ENCODE assay signal across 8 mouse cellular contexts in the genomic region with DNA sequence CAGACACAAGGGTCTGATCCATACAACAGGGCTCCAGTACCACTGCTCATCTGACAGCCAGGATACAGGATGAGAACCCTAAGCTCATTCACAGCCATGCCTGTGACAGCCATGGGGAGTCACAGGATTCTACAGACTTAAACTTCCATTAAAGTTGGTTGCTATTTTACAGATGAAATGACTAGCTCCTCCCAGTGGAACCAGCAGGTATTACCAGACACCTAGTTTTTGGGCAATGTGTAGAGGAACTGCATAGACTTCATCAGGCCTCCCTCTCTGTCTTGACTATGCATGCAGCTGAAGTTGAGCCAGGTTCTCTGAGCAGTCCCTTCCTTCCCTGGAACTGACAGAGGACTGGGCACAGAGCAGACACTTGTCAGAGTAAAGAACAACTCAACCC. TPM values are rescaled to one million over a fixed set of nuclear protein-coding genes. Genes with fewer than 3 reads are reported as not detected.
DNase-seq lines count a peak whose midpoint lies in the region; TF ChIP-seq lines count a peak whose summit lies in the region.

No protein-coding gene starts in this region.

- no peak overlapping the region for H3K4me2 ChIP-seq in CH12.LX (ENCODE audit: insufficient read depth, low read depth, poor library complexity, severe bottlenecking)

- peak; percentile 43 for DNase-seq in layer of hippocampus, adult 11-12 months (ENCODE audit: low spot score)
- DNase-seq in layer of hippocampus, adult 9-10 months (ENCODE audit: low spot score), result no peak
- peak; percentile 31 for DNase-seq in CH12.LX (ENCODE audit: extremely low read depth)
- peak; percentile 20 for DNase-seq in T-cell, adult 2 months (ENCODE audit: low spot score)
- DNase-seq in lung, postnatal 25 days (ENCODE audit: low spot score), result peak; percentile 34
- DNase-seq in frontal cortex, postnatal 25 days (ENCODE audit: low spot score in 2 of 2), result no peak
- no peak for DNase-seq in gastrocnemius, postnatal 36 days
- DNase-seq in ovary, postnatal 14 days (ENCODE audit: low spot score), result no peak

- no peak overlapping the region for H3K9ac ChIP-seq in CH12.LX (ENCODE audit: insufficient read depth, low read depth)

- TF ChIP-seq POLR2A in CH12.LX (IDR thresholded peaks at IDR 0.05; ENCODE audit: low read depth, low read length), result no peak

- peaks cover 74 to 92% of the 10 kb centered on the region in 2 experiments for H3K36me3 ChIP-seq in CH12.LX (replicated peaks in 1 of 2; ENCODE audit: control insufficient read depth in 1 of 2, insufficient read depth in 1 of 2, low read length in 1 of 2)

- peaks cover 0 to 2% of the 10 kb centered on the region in 2 experiments; a peak in 2 of 4 replicates for H3K4me1 ChIP-seq in CH12.LX (ENCODE audit: control insufficient read depth in 1 of 2, insufficient read depth in 2 of 2)

- in situ Hi-C loops in CH12.LX (cut with MboI; ENCODE audit: low pct_ligation_motif_present, low pct_unique_long_range_greater_than_20kb, low sequenced_read_pairs), result no loop called here

- no peaks in the 10 kb centered on the region for H3K27me3 ChIP-seq in CH12.LX (replicated peaks)

- no peak for TF ChIP-seq RAD21 in CH12.LX (IDR thresholded peaks at IDR 0.05; ENCODE audit: low read depth, low read length)

- no peaks in the 10 kb centered on the region for H3K9me3 ChIP-seq in CH12.LX (replicated peaks; ENCODE audit: low read length)

- H3K27ac ChIP-seq in CH12.LX (ENCODE audit: insufficient read depth, low read depth), result no peak overlapping the region

- dilution Hi-C loops in CH12.LX (cut with MboI; ENCODE audit: extremely low pct_ligation_motif_present, extremely low pct_unique_long_range_greater_than_20kb, low sequenced_read_pairs), result no loop called here

- H3K79me2 ChIP-seq in CH12.LX (replicated peaks; ENCODE audit: control insufficient read depth, extremely low read depth, insufficient read depth, poor library complexity, severe bottlenecking), result peaks cover 47% of the 10 kb centered on the region

- intact Hi-C loops in gastrocnemius, postnatal 36 days (cut with DNase I), result no loop called here

- peak; percentile 50 to 57 for TF ChIP-seq CTCF in CH12.LX (conservative IDR thresholded peaks at IDR 0.05 in 1 of 2, IDR thresholded peaks at IDR 0.05 in 1 of 2; ENCODE audit: low read depth in 2 of 2, low read length in 2 of 2)

- H3K4me3 ChIP-seq in CH12.LX (replicated peaks in 1 of 3; ENCODE audit: low read depth in 2 of 3, low read length in 2 of 3, poor library complexity in 1 of 3), result no peak overlapping the region

- no peak for TF ChIP-seq EP300 in CH12.LX (IDR thresholded peaks at IDR 0.05; ENCODE audit: low read length)

TF ChIP-seq in CH12.LX, 34 proteins besides CTCF, POLR2A, EP300 and RAD21:
- no peak for TF ChIP-seq IRF4 (IDR thresholded peaks at IDR 0.05; ENCODE audit: low read depth, low read length)
- TF ChIP-seq ZKSCAN1 (IDR thresholded peaks at IDR 0.05; ENCODE audit: borderline replicate concordance, low read depth, low read length), result no peak
- TF ChIP-seq SMC3 (IDR thresholded peaks at IDR 0.05; ENCODE audit: low read depth, low read length), result no peak
- TF ChIP-seq CHD2 (IDR thresholded peaks at IDR 0.05; ENCODE audit: low read length), result no peak
- TF ChIP-seq ZNF384 (IDR thresholded peaks at IDR 0.05; ENCODE audit: low read depth, low read length), result no peak
- TF ChIP-seq SIN3A (IDR thresholded peaks at IDR 0.05; ENCODE audit: low read length), result no peak
- TF ChIP-seq NELFE (IDR thresholded peaks at IDR 0.05; ENCODE audit: low read depth, low read length), result no peak

RNA-seq across cellular contexts. Expression of gene Brd1, which starts 17.7 kb away (rescaled TPM):
- total RNA-seq in CH12.LX (2012; rRNA removed) (15.9 and 16.2 TPM in 2 replicates), CH12.LX (2014; rRNA removed) (11.7 and 13.6 TPM in 2 replicates)
- polyA plus RNA-seq in CH12.LX (2012; ENCODE audit: insufficient read length, low read depth), result 17.7 and 19.1 TPM in 2 replicates
- total RNA-seq in gastrocnemius, postnatal 36 days (2021), result 10 to 100 TPM; 21.0 to 22.3 TPM

RNA-seq across cellular contexts. Expression of gene Zbed4, which starts 35.1 kb away (rescaled TPM):
- total RNA-seq in CH12.LX (2012; rRNA removed), result 13.8 and 16.7 TPM in 2 replicates
- 16.7 TPM in 2 replicates for total RNA-seq in CH12.LX (2014; rRNA removed)
- polyA plus RNA-seq in CH12.LX (2012; ENCODE audit: insufficient read length, low read depth), result 9.9 and 11.0 TPM in 2 replicates
- 10 to 100 TPM; 10.7 to 11.1 TPM for total RNA-seq in gastrocnemius, postnatal 36 days (2021)

Comparison
In these comparisons a context has a peak if more than half of its experiments do, and no peak if none do; other contexts are left out.
1. DNase-seq: peak in layer of hippocampus, adult 11-12 months (single experiment), CH12.LX (single experiment), T-cell, adult 2 months (single experiment) and lung, postnatal 25 days (single experiment); none in layer of hippocampus, adult 9-10 months (single experiment), frontal cortex, postnatal 25 days (0 of 2), gastrocnemius, postnatal 36 days (0 of 2) and ovary, postnatal 14 days (single experiment).